Mouse (Mus musculus) stomach, embryonic 15.5 days (tissue): ENCODE data around the gene Zfp865. TPM values are rescaled to one million over a fixed set of nuclear protein-coding genes. Genes with fewer than 3 reads are reported as not detected.
A peak's percentile ranks its signal among the peaks of the same experiment; 100 is the strongest.
"Not testable (repeated sequence)": the region's sequence is repeated elsewhere in the genome, so short reads cannot be mapped to it uniquely, and the experiment has no call there.

Source experiments
- ATAC-seq: fragments of 200-750 bp; cut with Nextera tagmentation; 2 replicates; pipeline ENCODE4 v1.8.0; 2017; ENCODE audit warnings: low read depth, moderate number of reproducible peaks, moderate TSS enrichment; ENCODE audit not compliant: insufficient read depth, low FRiP score
- H3K27ac ChIP-seq: fragments of 300-500 bp; sonication (generic); 2 replicates; pipeline ENCODE4 v1.5.1; 2015; ENCODE audit warnings: mild to moderate bottlenecking, inconsistent platforms
- H3K27me3 ChIP-seq: fragments of 300-500 bp; sonication (generic); replicated peaks from 2 replicates; pipeline ENCODE4 v1.6.1; 2015; ENCODE audit warnings: inconsistent platforms
- H3K36me3 ChIP-seq: fragments of 300-500 bp; sonication (generic); 2 replicates; pipeline ENCODE4 v1.6.1; 2015; ENCODE audit warnings: inconsistent platforms
- H3K4me1 ChIP-seq: fragments of 300-500 bp; sonication (generic); 2 replicates; pipeline ENCODE4 v1.6.1; 2015; ENCODE audit warnings: inconsistent platforms
- H3K4me2 ChIP-seq: fragments of 300-500 bp; sonication (generic); 2 replicates; pipeline ENCODE4 v1.6.1; 2015; ENCODE audit warnings: mild to moderate bottlenecking, inconsistent platforms
- H3K4me3 ChIP-seq: fragments of 300-500 bp; sonication (generic); replicated peaks from 2 replicates; pipeline ENCODE4 v1.5.1; 2015; ENCODE audit warnings: inconsistent platforms
- H3K9ac ChIP-seq: fragments of 300-500 bp; sonication (generic); 2 replicates; pipeline ENCODE4 v1.6.1; 2015; ENCODE audit warnings: inconsistent platforms
- H3K9me3 ChIP-seq: fragments of 300-500 bp; sonication (generic); 2 replicates; pipeline ENCODE4 v1.6.1; 2016; ENCODE audit warnings: inconsistent platforms
- WGBS: fragments of 180-500 bp; shearing (Covaris S2); methylation state at CpG from one replicate; pipeline ENCODE4 v1.1.7; 2015; 5-methylcytosine and 5-hydroxymethylcytosine counted together
- polyA plus RNA-seq: library from polyadenylated mRNA; unstranded; fragments of >200 nt; fragmentation: Nextera tagmentation; extraction: Ambion mirVana; gene quantifications from 2 replicates; pipeline ENCODE4 v1.2.1, GENCODE M21; 2015

Gene Zfp865
- polyA plus RNA-seq, 1 experiment from 2014 or later, result 5.5 TPM

DNA sequence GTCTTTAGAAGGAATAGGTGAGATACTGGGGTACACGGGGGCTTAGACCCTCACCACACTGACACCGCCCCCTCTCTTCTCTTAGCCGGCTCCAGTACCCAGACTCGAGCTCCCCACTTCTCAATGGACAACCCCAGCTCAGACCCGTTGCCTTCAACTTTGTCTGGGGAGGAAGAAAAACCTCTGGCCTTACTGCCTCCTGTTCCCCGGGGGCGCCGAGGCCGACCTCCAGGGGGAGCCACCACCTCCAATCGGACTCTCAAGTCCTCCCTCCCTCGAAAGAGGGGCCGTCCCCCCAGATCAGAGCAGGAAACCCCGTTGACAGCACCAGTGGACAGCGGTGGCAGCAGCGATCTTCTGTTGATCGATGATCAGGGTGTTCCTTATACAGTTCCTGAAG, 2.8 kb upstream of the Zfp865 start:
- no peak overlapping the region for H3K4me2 ChIP-seq
- no peak overlapping the region for H3K9ac ChIP-seq
- no peak overlapping the region for H3K27ac ChIP-seq
- H3K27me3 ChIP-seq, result no peaks in the 10 kb centered on the region
- H3K4me3 ChIP-seq, result no peak overlapping the region
- 89% methylated on average over 16 of the region's 16 CpGs for WGBS
- H3K9me3 ChIP-seq, result no peaks in the 10 kb centered on the region
- peaks cover 15% of the 10 kb centered on the region for H3K36me3 ChIP-seq
- H3K4me1 ChIP-seq, result peaks cover 16% of the 10 kb centered on the region; the same call in 1 of the 2 replicates
- no peak for ATAC-seq

- no peak overlapping the region for H3K4me3 ChIP-seq
- ATAC-seq, result no peak
- no peaks in the 10 kb centered on the region for H3K27me3 ChIP-seq
- H3K36me3 ChIP-seq, result peaks cover 14% of the 10 kb centered on the region
- WGBS, result 97% methylated on average over 21 of the region's 21 CpGs
- no peak overlapping the region for H3K9ac ChIP-seq
- H3K27ac ChIP-seq, result no peak overlapping the region
- H3K4me2 ChIP-seq, result no peak overlapping the region
- H3K9me3 ChIP-seq, result no peaks in the 10 kb centered on the region
- H3K4me1 ChIP-seq, result peaks cover 16% of the 10 kb centered on the region; the same call in 1 of the 2 replicates
Measured at GRCm38 (mm10) chr7:5017931-5018330, 2.2 kb upstream of the Zfp865 start.

DNA sequence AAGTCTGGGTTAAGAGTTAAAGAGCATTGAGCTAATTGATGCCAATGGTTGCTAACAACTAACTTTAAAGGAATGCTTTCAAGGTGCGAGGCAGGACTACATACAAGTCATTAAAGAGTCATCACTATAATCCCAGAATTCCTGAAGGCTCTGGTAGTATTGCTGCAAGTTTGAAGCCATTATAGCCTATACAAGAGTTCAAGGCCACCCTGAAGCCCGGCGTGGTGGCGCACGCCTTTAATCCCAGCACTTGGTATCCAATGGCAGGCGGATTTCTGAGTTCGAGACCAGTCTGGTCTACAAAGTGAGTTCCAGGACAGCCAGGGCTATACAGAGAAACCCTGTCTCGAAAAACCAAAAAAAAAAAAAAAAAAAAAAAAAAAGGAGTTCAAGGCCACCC, 600 bp upstream of the Zfp865 start:
- H3K4me2 ChIP-seq, result peak overlapping the region; percentile 79
- peak overlapping the region; percentile 97 for H3K27ac ChIP-seq
- not testable (repeated sequence) for ATAC-seq, H3K27me3 ChIP-seq, H3K9me3 ChIP-seq
- H3K36me3 ChIP-seq, result peaks cover 30% of the 10 kb centered on the region
- peak overlapping the region; percentile 90 for H3K4me3 ChIP-seq
- WGBS, result 26% methylated on average over 8 of the region's 8 CpGs
- peaks cover 16% of the 10 kb centered on the region; the same call in 1 of the 2 replicates for H3K4me1 ChIP-seq
- 0 out of 2 replicates have a peak overlapping the region, but pooled peaks have one; percentile 94 for H3K9ac ChIP-seq

DNA sequence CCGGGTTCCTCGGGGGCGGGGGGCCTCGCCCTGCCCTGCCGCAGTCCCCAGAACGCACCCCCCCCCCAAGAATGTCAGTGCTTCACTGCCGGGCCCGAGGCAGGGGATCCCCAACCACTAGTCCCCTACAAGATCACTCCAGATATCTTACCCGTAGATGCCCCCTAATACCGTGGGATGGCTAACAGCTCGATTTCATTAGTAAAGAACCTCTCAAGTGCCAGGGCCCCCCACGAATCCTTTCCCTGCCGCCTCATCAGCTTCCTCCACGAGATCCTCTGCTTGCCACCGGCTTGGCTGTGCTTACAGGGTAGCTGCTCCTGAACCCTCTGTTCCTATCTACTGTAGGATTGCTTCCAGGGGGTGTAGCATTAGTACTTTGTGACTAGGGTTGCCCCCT, 509 bp downstream of the Zfp865 start:
- H3K4me3 ChIP-seq, result peak overlapping the region; percentile 90
- peak; percentile 0 for ATAC-seq
- WGBS, result 0% methylated on average over 15 of the region's 15 CpGs
- H3K4me2 ChIP-seq, result peak overlapping the region; percentile 79
- peak overlapping the region; percentile 94 for H3K9ac ChIP-seq
- peaks cover 16% of the 10 kb centered on the region; the same call in 1 of the 2 replicates for H3K4me1 ChIP-seq
- no peaks in the 10 kb centered on the region for H3K9me3 ChIP-seq
- no peaks in the 10 kb centered on the region for H3K27me3 ChIP-seq
- H3K36me3 ChIP-seq, result peaks cover 34% of the 10 kb centered on the region
- peak overlapping the region; percentile 97 for H3K27ac ChIP-seq

- no peaks in the 10 kb centered on the region for H3K27me3 ChIP-seq
- H3K4me3 ChIP-seq, result peak overlapping the region; percentile 90
- peak overlapping the region; percentile 97 for H3K27ac ChIP-seq
- WGBS, result 48% methylated on average over 5 of the region's 5 CpGs
- H3K9me3 ChIP-seq, result no peaks in the 10 kb centered on the region
- ATAC-seq, result no peak
- H3K9ac ChIP-seq, result peak overlapping the region; percentile 94
- peak overlapping the region; percentile 79 for H3K4me2 ChIP-seq
- peaks cover 36% of the 10 kb centered on the region for H3K36me3 ChIP-seq
- H3K4me1 ChIP-seq, result peaks cover 13% of the 10 kb centered on the region; the same call in 1 of the 2 replicates
Measured at GRCm38 (mm10) chr7:5021197-5021596, 1.0 kb downstream of the Zfp865 start.

DNA sequence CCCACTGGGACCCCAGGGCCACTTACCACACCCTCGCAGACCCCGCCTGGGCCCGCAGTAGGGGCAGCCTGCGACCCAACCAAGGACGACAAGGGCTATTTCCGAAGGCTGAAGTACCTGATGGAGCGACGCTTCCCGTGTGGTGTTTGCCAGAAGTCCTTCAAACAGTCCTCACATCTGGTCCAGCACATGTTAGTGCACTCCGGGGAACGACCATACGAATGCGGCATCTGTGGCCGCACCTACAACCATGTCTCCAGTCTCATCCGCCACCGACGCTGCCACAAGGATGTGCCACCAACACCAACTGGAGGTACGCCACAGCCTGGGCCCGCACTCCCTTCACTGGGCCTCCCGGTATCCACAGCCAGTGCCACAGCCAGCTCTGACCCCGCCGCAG, 9.4 kb downstream of the Zfp865 start:
- H3K27me3 ChIP-seq, result no peaks in the 10 kb centered on the region
- 94% methylated on average over 22 of the region's 22 CpGs for WGBS
- peaks cover 79% of the 10 kb centered on the region for H3K36me3 ChIP-seq
- H3K4me1 ChIP-seq, result no peaks in the 10 kb centered on the region
- H3K4me2 ChIP-seq, result no peak overlapping the region
- H3K9me3 ChIP-seq, result peaks cover 20% of the 10 kb centered on the region
- ATAC-seq, result no peak
- H3K27ac ChIP-seq, result no peak overlapping the region
- H3K4me3 ChIP-seq, result no peak overlapping the region
- H3K9ac ChIP-seq, result no peak overlapping the region

DNA sequence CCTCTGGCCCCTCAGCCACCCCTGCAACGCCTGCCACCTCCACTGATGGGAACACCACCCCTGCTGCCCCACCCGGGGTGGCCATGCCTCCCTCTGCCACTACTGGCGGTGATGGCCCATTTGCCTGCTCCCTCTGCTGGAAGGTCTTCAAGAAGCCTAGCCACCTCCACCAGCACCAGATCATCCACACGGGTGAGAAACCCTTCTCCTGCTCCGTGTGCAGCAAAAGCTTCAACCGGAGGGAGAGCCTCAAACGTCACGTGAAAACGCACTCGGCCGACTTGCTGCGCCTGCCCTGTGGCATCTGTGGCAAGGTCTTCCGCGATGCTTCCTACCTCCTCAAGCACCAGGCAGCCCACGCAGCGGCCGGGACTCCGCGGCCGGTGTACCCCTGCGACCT, 9.8 kb downstream of the Zfp865 start:
- Histone ChIP-seq H3K4me2 (no peak overlapping the region), H3K9ac (no peak overlapping the region), H3K27me3 (no peaks in the 10 kb centered on the region), H3K9me3 (peaks cover 20% of the 10 kb centered on the region), H3K4me3 (no peak overlapping the region), H3K27ac (no peak overlapping the region), H3K36me3 (peaks cover 79% of the 10 kb centered on the region), H3K4me1 (no peaks in the 10 kb centered on the region)
- 92% methylated on average over 21 of the region's 21 CpGs for WGBS
- no peak for ATAC-seq

DNA sequence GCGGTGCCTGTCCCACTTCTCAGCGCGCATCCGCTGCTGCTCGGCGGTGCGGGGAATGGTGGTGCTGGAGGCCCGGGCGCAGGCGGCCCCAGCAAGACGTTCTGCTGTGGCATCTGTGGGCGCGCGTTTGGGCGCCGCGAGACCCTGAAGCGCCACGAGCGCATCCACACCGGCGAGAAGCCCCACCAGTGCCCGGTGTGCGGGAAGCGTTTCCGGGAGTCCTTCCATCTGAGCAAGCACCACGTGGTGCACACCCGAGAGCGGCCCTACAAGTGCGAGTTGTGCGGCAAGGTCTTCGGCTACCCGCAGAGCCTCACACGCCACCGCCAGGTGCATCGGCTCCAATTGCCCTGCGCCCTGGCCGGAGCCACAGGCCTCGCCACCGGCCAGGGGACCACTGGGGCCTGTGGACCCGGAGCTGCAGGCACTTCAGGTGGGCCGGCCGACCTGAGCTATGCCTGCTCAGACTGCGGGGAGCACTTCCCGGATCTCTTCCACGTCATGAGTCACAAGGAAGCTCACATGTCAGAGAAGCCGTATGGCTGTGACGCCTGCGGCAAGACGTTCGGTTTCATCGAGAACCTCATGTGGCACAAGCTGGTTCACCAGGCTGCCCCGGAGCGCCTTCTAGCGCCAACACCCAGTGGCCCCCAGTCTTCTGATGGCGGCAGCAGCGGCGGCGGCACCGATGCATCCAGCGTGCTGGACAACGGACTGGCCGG, 10.5 kb downstream of the Zfp865 start:
- 85% methylated on average over 63 of the region's 63 CpGs for WGBS
- no peak overlapping the region for H3K27ac ChIP-seq
- no peaks in the 10 kb centered on the region for H3K27me3 ChIP-seq
- no peak overlapping the region for H3K4me3 ChIP-seq
- H3K9ac ChIP-seq, result no peak overlapping the region
- H3K36me3 ChIP-seq, result peaks cover 86% of the 10 kb centered on the region
- ATAC-seq, result no peak
- H3K4me1 ChIP-seq, result no peaks in the 10 kb centered on the region
- H3K4me2 ChIP-seq, result no peak overlapping the region
- peaks cover 20% of the 10 kb centered on the region for H3K9me3 ChIP-seq

DNA sequence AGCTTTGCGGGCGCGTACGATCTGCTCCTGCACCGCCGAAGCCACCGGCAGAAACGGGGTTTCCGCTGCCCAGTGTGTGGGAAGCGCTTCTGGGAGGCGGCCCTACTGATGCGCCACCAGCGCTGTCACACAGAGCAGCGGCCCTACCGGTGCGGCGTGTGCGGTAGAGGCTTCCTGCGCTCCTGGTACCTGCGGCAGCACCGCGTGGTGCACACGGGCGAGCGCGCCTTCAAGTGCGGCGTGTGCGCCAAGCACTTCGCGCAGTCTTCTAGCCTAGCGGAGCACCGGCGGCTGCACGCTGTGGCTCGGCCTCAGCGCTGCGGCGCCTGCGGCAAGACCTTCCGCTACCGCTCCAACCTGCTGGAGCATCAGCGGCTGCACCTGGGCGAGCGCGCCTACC, 11.3 kb downstream of the Zfp865 start:
- H3K4me3 ChIP-seq, result no peak overlapping the region
- peaks cover 20% of the 10 kb centered on the region for H3K9me3 ChIP-seq
- no peaks in the 10 kb centered on the region for H3K27me3 ChIP-seq
- no peak for ATAC-seq
- H3K36me3 ChIP-seq, result peaks cover 86% of the 10 kb centered on the region
- WGBS, result 81% methylated on average over 46 of the region's 46 CpGs
- H3K27ac ChIP-seq, result no peak overlapping the region
- no peak overlapping the region for H3K9ac ChIP-seq
- H3K4me1 ChIP-seq, result no peaks in the 10 kb centered on the region
- H3K4me2 ChIP-seq, result no peak overlapping the region

- Histone ChIP-seq H3K4me1 (no peaks in the 10 kb centered on the region), H3K36me3 (peaks cover 74% of the 10 kb centered on the region), H3K4me2 (no peak within 1 kb of the TSS), H3K9me3 (peaks cover 20% of the 10 kb centered on the region), H3K4me3 (no peak within 1 kb of the TSS), H3K27ac (no peak within 1 kb of the TSS), H3K27me3 (no peaks in the 10 kb centered on the region), H3K9ac (no peak within 1 kb of the TSS)
- 90% methylated on average over 3 of the region's 3 CpGs for WGBS
- ATAC-seq, result no peak
Measured at GRCm38 (mm10) chr7:5033818-5034217, 13.6 kb downstream of the Zfp865 start, which contains the start of gene 4632433K11Rik. Gene 4632433K11Rik (plus strand): TSS chr7:5034118.

DNA sequence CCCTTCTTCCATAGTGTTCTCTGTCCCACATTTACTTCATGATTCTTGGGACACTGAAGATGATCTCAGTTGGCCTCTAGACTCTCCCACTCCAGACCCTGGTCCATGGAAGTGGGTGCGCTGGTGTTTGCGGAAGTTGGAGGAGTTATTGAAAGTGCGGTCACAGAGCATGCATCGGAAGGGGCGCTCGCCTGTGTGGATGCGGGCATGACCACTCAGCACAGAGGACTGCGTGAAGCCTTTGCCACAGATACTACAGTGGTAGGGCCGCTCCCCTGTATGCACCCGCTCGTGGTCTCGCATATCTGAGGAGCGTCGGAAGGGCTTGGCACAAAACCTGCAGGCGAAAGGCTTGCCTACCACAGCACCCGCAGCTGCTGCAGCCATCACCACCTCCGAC, 15.5 kb downstream of the Zfp865 start:
- 96% methylated on average over 17 of the region's 17 CpGs for WGBS
- ATAC-seq, result no peak
- Histone ChIP-seq H3K9ac (no peak overlapping the region), H3K36me3 (peaks cover 56% of the 10 kb centered on the region), H3K4me1 (no peaks in the 10 kb centered on the region), H3K27ac (no peak overlapping the region), H3K27me3 (no peaks in the 10 kb centered on the region), H3K4me2 (no peak overlapping the region), H3K9me3 (peaks cover 7% of the 10 kb centered on the region), H3K4me3 (no peak overlapping the region)

- 93% methylated on average over 9 of the region's 9 CpGs for WGBS
Measured at GRCm38 (mm10) chr7:5036136-5036535, 16.0 kb downstream of the Zfp865 start.

More at GRCm38 (mm10) chr7:5036136-5036535, 16.0 kb downstream of the Zfp865 start:
- Histone ChIP-seq H3K9ac (no peak overlapping the region), H3K27ac (no peak overlapping the region), H3K4me3 (no peak overlapping the region), H3K27me3 (no peaks in the 10 kb centered on the region), H3K4me2 (no peak overlapping the region), H3K9me3 (peaks cover 5% of the 10 kb centered on the region; the same call in 1 of the 2 replicates), H3K36me3 (peaks cover 51% of the 10 kb centered on the region), H3K4me1 (no peaks in the 10 kb centered on the region)
- ATAC-seq, result no peak
